Mouse (Mus musculus): ENCODE measurements around the gene Scg3. TPM values are rescaled to one million over a fixed set of nuclear protein-coding genes. Genes with fewer than 3 reads are reported as not detected.

Gene Scg3
- total RNA-seq, 4 experiments from 2014 or later, result 0.19 to 0.60 (median 0.19) TPM; not detected in 1

Other genes with a start within 250 kb of the Scg3 start
- gene Leo1, start 242.5 kb downstream of the Scg3 start, total RNA-seq (2022), result 10 to 100 TPM in 3 of 4 experiments, 1 to 10 TPM in 1; 8.9 to 14.0 (median 12.8) TPM
- gene Tmod3, start 124.4 kb downstream of the Scg3 start, total RNA-seq (2022), result 10 to 100 TPM; 48.4 to 59.3 (median 58.7) TPM
- gene Tmod2, start 72.7 kb downstream of the Scg3 start, total RNA-seq (2022), result 1 to 10 TPM; 4.2 to 5.2 (median 4.4) TPM
- 10 to 100 TPM in 2 of 4 experiments, 1 to 10 TPM in 2; 7.6 to 11.7 (median 9.2) TPM for gene Lysmd2, start 58.3 kb downstream of the Scg3 start, total RNA-seq (2022)
- gene Bmp5, start 91.3 kb upstream of the Scg3 start, total RNA-seq (2022), result 1 to 10 TPM in 1 of 4 experiments, under 1 TPM in 3; 0.38 to 1.0 (median 0.75) TPM